Mouse (Mus musculus) intestine, embryonic 14.5 days (tissue): ENCODE data around the gene Il9r. TPM values are rescaled to one million over a fixed set of nuclear protein-coding genes. Genes with fewer than 3 reads are reported as not detected.

Experiments used
- ATAC-seq: fragments of 200-750 bp; cut with Nextera tagmentation; replicated peaks from 2 replicates; pipeline ENCODE4 v1.8.0; 2017; ENCODE audit warnings: low read depth, moderate number of reproducible peaks, moderate TSS enrichment, moderate library complexity; ENCODE audit not compliant: low FRiP score, low TSS enrichment
- DNase-seq: peaks from one replicate; pipeline ENCODE4 v3.0.0-alpha.2; 2018; ENCODE audit warnings: low spot score
- H3K27ac ChIP-seq: fragments of 300-500 bp; sonication (generic); 2 replicates; pipeline ENCODE4 v1.5.1; 2014; ENCODE audit warnings: low read depth, mild to moderate bottlenecking, control low read depth
- H3K27me3 ChIP-seq: fragments of 300-500 bp; sonication (generic); replicated peaks from 2 replicates; pipeline ENCODE4 v1.6.1; 2014; ENCODE audit warnings: low read length, control low read depth; ENCODE audit not compliant: control insufficient read depth, insufficient read depth
- H3K36me3 ChIP-seq: fragments of 300-500 bp; sonication (generic); 2 replicates; pipeline ENCODE4 v1.6.1; 2014; ENCODE audit warnings: low read length, control low read depth; ENCODE audit not compliant: control insufficient read depth, insufficient read depth
- H3K4me1 ChIP-seq: fragments of 300-500 bp; sonication (generic); replicated peaks from 2 replicates; pipeline ENCODE4 v1.6.1; 2014; ENCODE audit warnings: low read length, control low read depth, mixed read lengths; ENCODE audit not compliant: control insufficient read depth, insufficient read depth
- H3K4me2 ChIP-seq: fragments of 300-500 bp; sonication (generic); 2 replicates; pipeline ENCODE4 v1.6.1; 2014; ENCODE audit warnings: low read length
- H3K4me3 ChIP-seq: fragments of 300-500 bp; sonication (generic); 2 replicates; pipeline ENCODE4 v1.5.1; 2014; ENCODE audit warnings: low read depth, low read length, control low read depth, mixed read lengths
- H3K9ac ChIP-seq: fragments of 300-500 bp; sonication (generic); 2 replicates; pipeline ENCODE4 v1.6.1; 2014; ENCODE audit warnings: mild to moderate bottlenecking, low read length
- H3K9me3 ChIP-seq: fragments of 300-500 bp; sonication (generic); 2 replicates; pipeline ENCODE4 v1.6.1; 2016; ENCODE audit warnings: low read length, control low read depth; ENCODE audit not compliant: control insufficient read depth
- WGBS: fragments of 180-500 bp; shearing (Covaris S2); extraction: QIAGEN DNeasy Blood & Tissue Kit; methylation state at CpG from one replicate; pipeline ENCODE4 v1.1.7; 2014; 5-methylcytosine and 5-hydroxymethylcytosine counted together
- polyA plus RNA-seq: library from polyadenylated mRNA; unstranded; fragments of >200 nt; fragmentation: Nextera tagmentation; extraction: Ambion mirVana; gene quantifications from 2 replicates; pipeline ENCODE4 v1.2.1, GENCODE M21; 2014

Il9r gene
- polyA plus RNA-seq, 1 experiment from 2014 or later: not detected

DNA sequence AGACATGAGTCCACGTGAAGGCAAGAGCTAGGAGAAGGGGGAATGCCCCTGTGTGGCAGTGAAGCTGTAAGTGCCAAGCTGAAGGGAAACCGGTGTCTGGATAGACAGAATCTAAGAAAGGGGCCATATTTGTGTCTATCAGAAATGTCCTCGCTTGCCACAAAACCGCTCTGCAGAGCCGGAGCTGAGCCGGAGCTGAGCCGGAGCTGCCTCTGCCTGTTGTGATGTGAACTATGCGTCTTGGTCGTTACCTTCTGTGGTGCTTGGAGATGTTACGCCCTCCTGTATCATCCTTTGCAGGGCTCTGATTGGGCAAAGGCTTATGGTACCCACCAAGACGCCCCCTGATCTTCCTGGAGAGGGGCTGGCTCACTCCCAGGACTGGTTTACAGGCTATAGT, 50.5 kb downstream of the Il9r start:
- no peak overlapping the region for H3K4me3 ChIP-seq
- H3K36me3 ChIP-seq: no peaks in the 10 kb centered on the region
- no peak overlapping the region for H3K9ac ChIP-seq
- 80% methylated on average over 11 of the region's 11 CpGs for WGBS
- no peak overlapping the region for H3K4me2 ChIP-seq
- H3K27ac ChIP-seq: no peak overlapping the region
- no peak for DNase-seq
- H3K27me3 ChIP-seq: no peaks in the 10 kb centered on the region
- no peaks in the 10 kb centered on the region for H3K9me3 ChIP-seq
- H3K4me1 ChIP-seq: no peaks in the 10 kb centered on the region
- no peak for ATAC-seq

GRCm38 (mm10) chr11:32142771-32143170, 57.3 kb downstream of the Il9r start:
- Histone ChIP-seq H3K9me3 (no peaks in the 10 kb centered on the region), H3K9ac (no peak overlapping the region), H3K4me2 (no peak overlapping the region), H3K27me3 (no peaks in the 10 kb centered on the region), H3K27ac (no peak overlapping the region), H3K4me3 (no peak overlapping the region), H3K36me3 (no peaks in the 10 kb centered on the region), H3K4me1 (peaks cover 9% of the 10 kb centered on the region)
- DNase-seq (no peak), ATAC-seq (no peak)
- WGBS: 72% methylated on average over 5 of the region's 5 CpGs

DNA sequence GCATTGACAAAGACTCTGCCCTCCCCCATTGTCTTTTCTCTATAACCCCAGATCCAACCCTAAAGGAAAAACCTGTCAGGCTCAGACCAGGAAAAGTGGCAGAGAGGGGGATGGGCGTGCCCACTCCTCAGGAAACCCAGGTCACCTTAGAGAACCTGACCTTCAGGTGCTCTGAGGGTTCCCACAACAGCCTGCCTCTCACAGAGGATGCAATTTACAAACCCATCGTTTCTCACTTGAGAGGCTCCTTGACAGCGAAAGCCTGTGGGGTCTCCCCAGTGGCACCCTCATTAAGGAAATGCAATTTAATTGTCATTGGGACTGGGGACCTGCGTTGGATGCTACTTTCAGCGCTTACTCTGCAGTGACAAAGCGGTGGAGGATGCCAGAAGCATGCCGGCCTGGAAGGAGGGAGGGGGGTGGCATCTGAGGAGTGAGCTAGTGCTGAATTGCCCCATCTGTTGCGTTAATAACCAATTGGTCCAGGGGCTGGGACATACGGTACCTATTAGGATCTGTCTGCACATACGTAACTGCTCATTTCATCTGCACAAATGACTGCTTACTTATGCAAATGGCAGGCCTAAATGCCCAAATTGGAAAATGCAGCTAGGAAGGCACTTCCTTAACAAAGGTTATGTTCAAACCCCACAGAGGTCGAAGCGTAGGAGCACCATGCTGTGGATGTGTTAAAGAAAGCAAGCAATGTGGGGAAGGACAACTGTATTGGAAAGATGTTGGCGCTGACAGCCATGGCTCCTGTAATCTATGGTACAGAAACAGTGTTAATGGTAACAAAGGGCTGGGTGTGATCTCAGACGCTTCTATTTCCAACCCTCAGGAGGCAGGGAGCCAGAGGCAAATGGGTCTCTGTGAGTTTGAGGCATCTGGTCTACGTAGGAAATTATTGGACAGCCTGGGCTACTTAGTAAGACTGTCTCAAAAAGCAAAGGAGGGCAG, 58.2 kb downstream of the Il9r start:
- no peak overlapping the region for H3K27ac ChIP-seq
- H3K36me3 ChIP-seq: no peaks in the 10 kb centered on the region
- DNase-seq (no peak), ATAC-seq (no peak)
- no peaks in the 10 kb centered on the region for H3K27me3 ChIP-seq
- H3K4me3 ChIP-seq: no peak overlapping the region
- peaks cover 10% of the 10 kb centered on the region for H3K4me1 ChIP-seq
- H3K4me2 ChIP-seq: no peak overlapping the region
- 60% methylated on average over 15 of the region's 15 CpGs for WGBS
- H3K9ac ChIP-seq: no peak overlapping the region
- no peaks in the 10 kb centered on the region for H3K9me3 ChIP-seq

DNA sequence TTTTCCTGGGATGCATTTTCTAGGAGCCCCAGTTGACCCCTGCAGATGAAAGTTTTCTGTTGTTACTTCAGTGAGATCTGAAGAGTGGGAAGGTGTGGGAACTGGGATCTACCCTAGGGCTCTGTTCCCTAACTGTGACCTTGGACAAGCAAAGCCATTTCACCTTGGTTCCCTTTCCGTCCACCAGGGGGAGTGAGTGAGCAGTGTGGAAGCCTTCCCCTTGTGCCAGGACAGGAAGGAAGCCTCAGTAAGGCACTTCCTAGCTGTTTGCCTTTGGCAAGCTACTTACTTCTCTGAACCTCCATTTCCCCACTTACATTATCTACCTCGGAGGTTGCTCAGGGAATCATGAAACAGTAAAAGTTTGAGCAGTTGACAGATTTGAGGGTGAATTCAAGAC, 59.0 kb downstream of the Il9r start:
- Histone ChIP-seq H3K4me3 (no peak overlapping the region), H3K9ac (no peak overlapping the region), H3K4me2 (no peak overlapping the region), H3K27me3 (no peaks in the 10 kb centered on the region), H3K27ac (no peak overlapping the region), H3K36me3 (no peaks in the 10 kb centered on the region), H3K4me1 (peaks cover 10% of the 10 kb centered on the region), H3K9me3 (no peaks in the 10 kb centered on the region)
- ATAC-seq (no peak), DNase-seq (peak; percentile 88)
- 22% methylated on average over 2 of the region's 2 CpGs for WGBS

DNA sequence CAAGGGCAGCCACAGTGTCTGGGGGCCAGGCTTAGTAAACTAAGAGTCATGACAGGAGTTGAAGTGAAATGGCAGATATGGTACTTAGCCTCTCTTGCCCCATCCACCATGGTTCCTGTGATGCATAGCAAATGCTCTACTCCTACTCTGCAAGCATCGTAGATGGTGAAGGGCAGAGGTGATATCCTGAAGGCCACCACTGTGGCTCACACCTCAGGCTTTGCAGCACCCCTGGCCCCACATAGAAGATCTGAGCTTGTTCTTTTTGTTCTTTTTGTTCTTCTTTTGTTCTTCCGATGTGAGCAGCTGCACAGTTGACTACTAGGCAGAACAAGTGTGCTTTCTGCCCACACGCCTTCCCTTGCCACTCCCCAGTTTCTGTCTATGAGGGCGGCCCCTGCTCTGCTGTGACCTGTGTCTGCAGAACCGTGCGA, 60.5 kb downstream of the Il9r start:
- no peak overlapping the region for H3K4me3 ChIP-seq
- peaks cover 10% of the 10 kb centered on the region for H3K4me1 ChIP-seq
- H3K27me3 ChIP-seq: no peaks in the 10 kb centered on the region
- no peak for ATAC-seq
- no peaks in the 10 kb centered on the region for H3K9me3 ChIP-seq
- H3K27ac ChIP-seq: no peak overlapping the region
- H3K9ac ChIP-seq: no peak overlapping the region
- DNase-seq: no peak
- no peaks in the 10 kb centered on the region for H3K36me3 ChIP-seq
- no peak overlapping the region for H3K4me2 ChIP-seq
- WGBS: 86% methylated on average over 6 of the region's 6 CpGs

DNA sequence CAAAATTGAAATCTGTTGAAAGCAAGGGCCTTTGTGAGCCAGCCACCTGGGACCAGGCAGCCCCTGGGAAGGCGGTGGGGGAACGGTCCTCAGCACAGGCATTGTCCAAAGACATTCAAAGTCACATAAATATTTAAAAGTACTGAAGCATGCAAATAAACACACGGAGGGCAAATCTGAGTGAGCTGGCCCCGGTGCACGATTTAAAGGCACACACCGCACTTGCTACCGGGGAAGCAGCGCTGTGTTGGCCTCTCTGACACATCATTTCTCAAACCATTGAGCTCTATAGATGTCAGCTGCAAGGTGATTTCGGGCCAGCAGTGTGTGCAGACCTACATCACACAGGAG, 61.5 kb downstream of the Il9r start:
- Histone ChIP-seq H3K36me3 (no peaks in the 10 kb centered on the region), H3K4me2 (peak overlapping the region; percentile 40), H3K4me1 (peaks cover 10% of the 10 kb centered on the region), H3K9ac (no peak overlapping the region), H3K9me3 (no peaks in the 10 kb centered on the region), H3K27me3 (no peaks in the 10 kb centered on the region), H3K4me3 (no peak overlapping the region), H3K27ac (no peak overlapping the region)
- ATAC-seq: no peak
- DNase-seq: no peak
- 18% methylated on average over 9 of the region's 9 CpGs for WGBS

GRCm38 (mm10) chr11:32137719-32138613, 62.1 kb downstream of the Il9r start:
- Histone ChIP-seq H3K9me3 (no peaks in the 10 kb centered on the region), H3K36me3 (no peaks in the 10 kb centered on the region), H3K9ac (no peak overlapping the region), H3K4me2 (peak overlapping the region; percentile 40), H3K4me1 (peaks cover 10% of the 10 kb centered on the region), H3K4me3 (no peak overlapping the region), H3K27me3 (no peaks in the 10 kb centered on the region), H3K27ac (no peak overlapping the region)
- ATAC-seq (0 out of 2 replicates have a peak, but pooled peaks have one; percentile 41), DNase-seq (no peak)
- WGBS: 15% methylated on average over 15 of the region's 15 CpGs
